Mouse (Mus musculus): Measurements from ENCODE around the gene Sorcs1. TPM values are rescaled to one million over a fixed set of nuclear protein-coding genes. Genes with fewer than 3 reads are reported as not detected.
A peak's percentile ranks its signal among the peaks of the same experiment; 100 is the strongest.

Gene Sorcs1
- polyA plus RNA-seq, 1 experiment from 2014 or later: 3.5 TPM

GRCm38 (mm10) chr19:50597300-50597699 is 81.1 kb downstream of the Sorcs1 start:
- DNase-seq (ENCODE audit: low spot score): no peak
- no peak overlapping the region for H3K4me3 ChIP-seq (ENCODE audit: low read depth, low read length)
- no peak overlapping the region for H3K9ac ChIP-seq (ENCODE audit: low read depth, low read length)
- no peaks in the 10 kb centered on the region for H3K9me3 ChIP-seq (ENCODE audit: control insufficient read depth, low read length)
- no peaks in the 10 kb centered on the region for H3K27me3 ChIP-seq (replicated peaks; ENCODE audit: control insufficient read depth, insufficient read depth, low read length)
- no peaks in the 10 kb centered on the region for H3K36me3 ChIP-seq (ENCODE audit: control insufficient read depth, insufficient read depth, low read length)
- no peak for ATAC-seq (ENCODE audit: low read depth)
- no peaks in the 10 kb centered on the region for H3K4me1 ChIP-seq (ENCODE audit: control insufficient read depth, insufficient read depth, low read length)
- H3K27ac ChIP-seq (replicated peaks; ENCODE audit: low read depth, low read length): no peak overlapping the region
- 65% methylated on average over 4 of the region's 4 CpGs for WGBS
- no peak overlapping the region for H3K4me2 ChIP-seq (ENCODE audit: low read depth, low read length)

GRCm38 (mm10) chr19:50586182-50586581 is 92.3 kb downstream of the Sorcs1 start:
- no peaks in the 10 kb centered on the region for H3K9me3 ChIP-seq (ENCODE audit: control insufficient read depth, low read length)
- H3K9ac ChIP-seq (ENCODE audit: low read depth, low read length): no peak overlapping the region
- no peak for ATAC-seq (ENCODE audit: low read depth)
- H3K36me3 ChIP-seq (ENCODE audit: control insufficient read depth, insufficient read depth, low read length): no peaks in the 10 kb centered on the region
- DNase-seq (ENCODE audit: low spot score): no peak
- no peak overlapping the region for H3K4me2 ChIP-seq (ENCODE audit: low read depth, low read length)
- no peak overlapping the region for H3K27ac ChIP-seq (replicated peaks; ENCODE audit: low read depth, low read length)
- WGBS: 90% methylated on average over 5 of the region's 5 CpGs
- H3K4me3 ChIP-seq (ENCODE audit: low read depth, low read length): no peak overlapping the region
- H3K27me3 ChIP-seq (replicated peaks; ENCODE audit: control insufficient read depth, insufficient read depth, low read length): no peaks in the 10 kb centered on the region
- H3K4me1 ChIP-seq (ENCODE audit: control insufficient read depth, insufficient read depth, low read length): no peaks in the 10 kb centered on the region

GRCm38 (mm10) chr19:50582952-50583351 is 95.5 kb downstream of the Sorcs1 start:
- no peaks in the 10 kb centered on the region for H3K4me1 ChIP-seq (ENCODE audit: control insufficient read depth, insufficient read depth, low read length)
- no peak overlapping the region for H3K27ac ChIP-seq (replicated peaks; ENCODE audit: low read depth, low read length)
- no peaks in the 10 kb centered on the region for H3K9me3 ChIP-seq (ENCODE audit: control insufficient read depth, low read length)
- no peak overlapping the region for H3K9ac ChIP-seq (ENCODE audit: low read depth, low read length)
- H3K27me3 ChIP-seq (replicated peaks; ENCODE audit: control insufficient read depth, insufficient read depth, low read length): no peaks in the 10 kb centered on the region
- H3K4me2 ChIP-seq (ENCODE audit: low read depth, low read length): no peak overlapping the region
- ATAC-seq (ENCODE audit: low read depth) (no peak), DNase-seq (ENCODE audit: low spot score) (no peak)
- no peaks in the 10 kb centered on the region for H3K36me3 ChIP-seq (ENCODE audit: control insufficient read depth, insufficient read depth, low read length)
- H3K4me3 ChIP-seq (ENCODE audit: low read depth, low read length): no peak overlapping the region

GRCm38 (mm10) chr19:50569669-50570195 is 108.7 kb downstream of the Sorcs1 start:
- no peaks in the 10 kb centered on the region for H3K27me3 ChIP-seq (replicated peaks; ENCODE audit: control insufficient read depth, insufficient read depth, low read length)
- WGBS: 17% methylated on average over 1 of the region's 1 CpGs
- H3K27ac ChIP-seq (replicated peaks; ENCODE audit: low read depth, low read length): no peak overlapping the region
- no peak overlapping the region for H3K4me2 ChIP-seq (ENCODE audit: low read depth, low read length)
- DNase-seq (ENCODE audit: low spot score) (peak; percentile 58), ATAC-seq (ENCODE audit: low read depth) (peak; percentile 67; the same call in 1 of the 2 replicates)
- H3K4me3 ChIP-seq (ENCODE audit: low read depth, low read length): no peak overlapping the region
- no peaks in the 10 kb centered on the region for H3K36me3 ChIP-seq (ENCODE audit: control insufficient read depth, insufficient read depth, low read length)
- no peaks in the 10 kb centered on the region for H3K9me3 ChIP-seq (ENCODE audit: control insufficient read depth, low read length)
- peaks cover 3% of the 10 kb centered on the region; the same call in 1 of the 2 replicates for H3K4me1 ChIP-seq (ENCODE audit: control insufficient read depth, insufficient read depth, low read length)
- no peak overlapping the region for H3K9ac ChIP-seq (ENCODE audit: low read depth, low read length)

GRCm38 (mm10) chr19:50566306-50566705 is 112.1 kb downstream of the Sorcs1 start:
- Histone ChIP-seq H3K9me3 (ENCODE audit: control insufficient read depth, low read length) (no peaks in the 10 kb centered on the region), H3K9ac (ENCODE audit: low read depth, low read length) (no peak overlapping the region), H3K27ac (replicated peaks; ENCODE audit: low read depth, low read length) (no peak overlapping the region), H3K4me2 (ENCODE audit: low read depth, low read length) (no peak overlapping the region), H3K27me3 (replicated peaks; ENCODE audit: control insufficient read depth, insufficient read depth, low read length) (no peaks in the 10 kb centered on the region), H3K36me3 (ENCODE audit: control insufficient read depth, insufficient read depth, low read length) (no peaks in the 10 kb centered on the region), H3K4me3 (ENCODE audit: low read depth, low read length) (no peak overlapping the region), H3K4me1 (ENCODE audit: control insufficient read depth, insufficient read depth, low read length) (peaks cover 3% of the 10 kb centered on the region; the same call in 1 of the 2 replicates)
- ATAC-seq (ENCODE audit: low read depth) (no peak), DNase-seq (ENCODE audit: low spot score) (no peak)
- WGBS: 85% methylated on average over 2 of the region's 2 CpGs

- WGBS: 37% methylated on average over 6 of the region's 6 CpGs
- ATAC-seq (ENCODE audit: low read depth): no peak
- Histone ChIP-seq H3K27ac (replicated peaks; ENCODE audit: low read depth, low read length) (no peak overlapping the region), H3K4me3 (ENCODE audit: low read depth, low read length) (no peak overlapping the region), H3K9ac (ENCODE audit: low read depth, low read length) (no peak overlapping the region), H3K9me3 (ENCODE audit: control insufficient read depth, low read length) (no peaks in the 10 kb centered on the region), H3K4me2 (ENCODE audit: low read depth, low read length) (no peak overlapping the region), H3K36me3 (ENCODE audit: control insufficient read depth, insufficient read depth, low read length) (no peaks in the 10 kb centered on the region), H3K4me1 (ENCODE audit: control insufficient read depth, insufficient read depth, low read length) (no peaks in the 10 kb centered on the region), H3K27me3 (replicated peaks; ENCODE audit: control insufficient read depth, insufficient read depth, low read length) (no peaks in the 10 kb centered on the region)
- DNase-seq (ENCODE audit: low spot score): no peak
These were observed 119.7 kb downstream of the Sorcs1 start for GRCm38 (mm10) chr19:50558771-50559170.

- Histone ChIP-seq H3K4me3 (ENCODE audit: low read depth, low read length) (no peak overlapping the region), H3K9me3 (ENCODE audit: control insufficient read depth, low read length) (no peaks in the 10 kb centered on the region), H3K4me2 (ENCODE audit: low read depth, low read length) (no peak overlapping the region), H3K9ac (ENCODE audit: low read depth, low read length) (no peak overlapping the region), H3K36me3 (ENCODE audit: control insufficient read depth, insufficient read depth, low read length) (no peaks in the 10 kb centered on the region), H3K27ac (replicated peaks; ENCODE audit: low read depth, low read length) (no peak overlapping the region), H3K4me1 (ENCODE audit: control insufficient read depth, insufficient read depth, low read length) (no peaks in the 10 kb centered on the region), H3K27me3 (replicated peaks; ENCODE audit: control insufficient read depth, insufficient read depth, low read length) (no peaks in the 10 kb centered on the region)
- 67% methylated on average over 5 of the region's 5 CpGs for WGBS
- DNase-seq (ENCODE audit: low spot score) (no peak), ATAC-seq (ENCODE audit: low read depth) (no peak)
These were observed 144.4 kb downstream of the Sorcs1 start for GRCm38 (mm10) chr19:50534031-50534430.

- Histone ChIP-seq H3K9me3 (ENCODE audit: control insufficient read depth, low read length) (no peaks in the 10 kb centered on the region), H3K4me2 (ENCODE audit: low read depth, low read length) (no peak overlapping the region), H3K4me1 (ENCODE audit: control insufficient read depth, insufficient read depth, low read length) (no peaks in the 10 kb centered on the region), H3K4me3 (ENCODE audit: low read depth, low read length) (no peak overlapping the region), H3K9ac (ENCODE audit: low read depth, low read length) (no peak overlapping the region), H3K27ac (replicated peaks; ENCODE audit: low read depth, low read length) (no peak overlapping the region), H3K27me3 (replicated peaks; ENCODE audit: control insufficient read depth, insufficient read depth, low read length) (no peaks in the 10 kb centered on the region), H3K36me3 (ENCODE audit: control insufficient read depth, insufficient read depth, low read length) (no peaks in the 10 kb centered on the region)
- ATAC-seq (ENCODE audit: low read depth): no peak
- DNase-seq (ENCODE audit: low spot score): no peak
- WGBS: 75% methylated on average over 3 of the region's 3 CpGs
These were observed 150.6 kb downstream of the Sorcs1 start for GRCm38 (mm10) chr19:50527835-50528234.

GRCm38 (mm10) chr19:50526094-50526493 is 152.4 kb downstream of the Sorcs1 start:
- H3K9ac ChIP-seq (ENCODE audit: low read depth, low read length): no peak overlapping the region
- no peak overlapping the region for H3K27ac ChIP-seq (replicated peaks; ENCODE audit: low read depth, low read length)
- no peak overlapping the region for H3K4me3 ChIP-seq (ENCODE audit: low read depth, low read length)
- ATAC-seq (ENCODE audit: low read depth): peak; percentile 79; the same call in 1 of the 2 replicates
- no peaks in the 10 kb centered on the region for H3K9me3 ChIP-seq (ENCODE audit: control insufficient read depth, low read length)
- no peak overlapping the region for H3K4me2 ChIP-seq (ENCODE audit: low read depth, low read length)
- WGBS: 65% methylated on average over 8 of the region's 8 CpGs
- no peaks in the 10 kb centered on the region for H3K36me3 ChIP-seq (ENCODE audit: control insufficient read depth, insufficient read depth, low read length)
- peak; percentile 59 for DNase-seq (ENCODE audit: low spot score)
- no peaks in the 10 kb centered on the region for H3K4me1 ChIP-seq (ENCODE audit: control insufficient read depth, insufficient read depth, low read length)
- H3K27me3 ChIP-seq (replicated peaks; ENCODE audit: control insufficient read depth, insufficient read depth, low read length): no peaks in the 10 kb centered on the region

All from embryonic facial prominence, embryonic 14.5 days (tissue).